Mouse (Mus musculus) heart, adult 2 months (tissue): ENCODE data around the gene Ipo9. TPM values are rescaled to one million over a fixed set of nuclear protein-coding genes. Genes with fewer than 3 reads are reported as not detected.
A peak's percentile ranks its signal among the peaks of the same experiment; 100 is the strongest.

Experiments used
- DNase-seq, 2 experiments: peaks; one replicate each; pipeline ENCODE4 v3.0.0; 2021
- H3K27ac ChIP-seq: fragments of 200-600 bp; 2 replicates; pipeline ENCODE4 v1.8.1; 2022
- H3K27me3 ChIP-seq: fragments of 200-500 bp; 2 replicates; pipeline ENCODE4 v1.6.1; 2012; ENCODE audit warnings: mild to moderate bottlenecking, low read length, inconsistent platforms, mixed read lengths; ENCODE audit not compliant: control insufficient read depth, insufficient read depth
- H3K36me3 ChIP-seq: fragments of 200-500 bp; 2 replicates; pipeline ENCODE4 v1.6.1; 2012; ENCODE audit warnings: low read length, inconsistent platforms; ENCODE audit not compliant: control insufficient read depth, insufficient read depth
- H3K4me1 ChIP-seq: fragments of 200-500 bp; 2 replicates; pipeline ENCODE4 v1.6.1; 2011; ENCODE audit warnings: low read length; ENCODE audit not compliant: control insufficient read depth, insufficient read depth
- H3K4me3 ChIP-seq: fragments of 200-600 bp; 2 replicates; pipeline ENCODE4 v1.8.1; 2022
- H3K79me2 ChIP-seq: fragments of 200-500 bp; replicated peaks from 2 replicates; pipeline ENCODE4 v1.6.1; 2012; ENCODE audit warnings: mild to moderate bottlenecking, inconsistent platforms, low read length, moderate library complexity, mixed read lengths; ENCODE audit not compliant: control insufficient read depth, insufficient read depth
- H3K9ac ChIP-seq: fragments of 200-500 bp; 2 replicates; pipeline ENCODE4 v1.6.1; 2012; ENCODE audit warnings: low read depth, mild to moderate bottlenecking, control low read depth, inconsistent platforms, low read length, mixed read lengths
- CTCF ChIP-seq: fragments of 200-600 bp; IDR thresholded peaks from 2 replicates; pipeline ENCODE4 v1.8.1; 2022; ENCODE audit warnings: antibody characterized with exemption, mild to moderate bottlenecking, moderate library complexity
- EP300 ChIP-seq: fragments of 200-500 bp; IDR thresholded peaks from 2 replicates; pipeline ENCODE4 v1.6.1; 2011; ENCODE audit warnings: low read depth, low read length, control low read depth; ENCODE audit not compliant: insufficient read depth
- POLR2A ChIP-seq: fragments of 200-500 bp; IDR thresholded peaks from 2 replicates; pipeline ENCODE4 v1.6.1; 2011; ENCODE audit warnings: mild to moderate bottlenecking, low read depth, low read length, control low read depth; ENCODE audit not compliant: insufficient read depth
- WGBS: fragments of 180-500 bp; shearing (Covaris S2); methylation state at CpG from one replicate; pipeline ENCODE4 v1.1.7; 2018; 5-methylcytosine and 5-hydroxymethylcytosine counted together
- intact Hi-C: fragments of 180-260 bp; cut with DNase I; formaldehyde crosslinking; loops from one replicate; pipeline ENCODE4 v1.15.1; 2025
- long read RNA-seq: library from polyadenylated mRNA; stranded (forward); transcript quantifications from one replicate; pipeline ENCODE4 v2.0.0, GENCODE M21; 2021
- polyA plus RNA-seq: library from polyadenylated mRNA; depleted of rRNA; stranded (reverse); fragments of >200 nt; gene quantifications from 2 replicates; pipeline ENCODE4 v1.2.3, GENCODE M21; 2012; rRNA removed
- total RNA-seq, 2 experiments: library from RNA; stranded (reverse); gene quantifications; 2 replicates each; pipeline ENCODE4 v1.2.3; 2021

The Ipo9 gene
- total RNA-seq (10 to 100 TPM; 31.9 to 35.3 TPM), polyA plus RNA-seq (40.8 and 64.6 TPM in 2 replicates)
- long read RNA-seq, full-length matches to known transcripts = 17 of 22 reads
- long read RNA-seq, partial matches to known transcripts = 3 of 22 reads
- long read RNA-seq, other reads (novel, unspliced or antisense) = 2 of 22 reads

DNA sequence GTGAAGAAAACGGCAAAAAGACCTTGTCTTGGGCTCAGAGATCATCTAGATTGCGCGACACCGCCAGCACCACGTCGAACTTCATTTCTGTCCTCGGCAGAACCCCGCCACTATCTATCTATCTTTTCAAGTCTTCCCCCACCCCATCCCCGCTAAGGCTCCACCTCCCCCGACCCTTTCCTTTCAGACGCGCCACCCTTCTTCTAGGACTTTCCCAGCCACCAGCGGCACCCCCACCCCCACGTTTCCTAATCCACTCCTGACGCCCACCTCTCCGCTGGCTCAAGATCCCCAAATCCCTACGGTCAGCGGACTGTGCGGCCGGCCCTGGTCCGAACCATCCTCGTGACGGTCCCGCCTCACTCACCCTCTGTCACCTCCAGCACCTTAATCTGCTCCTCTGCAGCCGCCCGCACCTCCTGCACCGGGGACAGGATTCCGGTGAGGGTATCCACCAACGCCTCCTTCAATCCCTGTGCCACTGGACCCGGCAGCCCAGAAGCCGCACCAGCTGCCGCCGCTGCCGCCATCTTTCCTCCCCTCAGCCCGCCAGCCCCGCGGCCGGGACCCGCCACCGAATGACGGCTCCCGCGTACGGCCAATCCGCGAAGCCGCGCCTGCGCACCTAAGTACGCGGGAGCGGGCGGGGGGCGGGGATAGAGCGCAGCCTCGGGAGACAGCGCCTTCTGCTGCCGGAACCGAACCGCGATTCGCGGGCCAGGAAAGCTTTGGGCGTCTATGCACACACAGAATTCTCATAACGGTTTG, at the start of gene Ipo9:
Gene Ipo9, minus strand, starts transcription at position 599 of the 768 bp plus-strand sequence.
- peak within 1 kb of the TSS; percentile 87 for H3K9ac ChIP-seq
- peaks cover 6% of the 10 kb centered on the region for H3K79me2 ChIP-seq
- H3K4me3 ChIP-seq = peak within 1 kb of the TSS; percentile 96
- TF ChIP-seq EP300 (0 out of 2 replicates have a peak, but pooled peaks have one; percentile 46), CTCF (peak; percentile 92), POLR2A (peak; percentile 70)
- WGBS = under 1% methylated on average over 65 of the region's 65 CpGs
- intact Hi-C loops = loop anchor here (2.0 to 5.0 kb wide), 2 partner anchors 15 to 48 kb away; no protein-coding TSS in a partner anchor
- peaks cover 5% of the 10 kb centered on the region for H3K4me1 ChIP-seq
- H3K36me3 ChIP-seq = peaks cover 9% of the 10 kb centered on the region
- H3K27ac ChIP-seq = peak within 1 kb of the TSS; percentile 85
- peak; percentile 94 to 95 for DNase-seq
- H3K27me3 ChIP-seq = no peaks in the 10 kb centered on the region

DNA sequence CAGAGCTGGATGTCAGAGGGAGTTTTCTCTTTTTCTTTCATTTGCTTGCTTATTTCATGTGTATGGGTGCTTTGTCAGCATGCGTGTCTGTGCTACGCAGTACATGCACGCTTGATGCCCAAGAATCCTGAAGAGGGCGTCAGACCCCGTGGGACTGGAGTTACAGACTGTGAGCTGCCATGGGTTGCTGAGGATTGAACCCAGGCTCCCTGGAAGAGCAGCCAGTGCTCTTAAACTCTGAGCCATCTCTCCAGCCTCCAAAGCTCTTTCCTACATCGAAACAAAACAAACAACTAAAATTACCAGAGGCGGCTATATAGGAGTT, 45.2 kb upstream of the Ipo9 start:
- intact Hi-C loops = loop anchor here (2.0 kb wide), 1 partner anchor 15 kb away; no protein-coding TSS in a partner anchor
- no peak overlapping the region for H3K9ac ChIP-seq
- TF ChIP-seq POLR2A (no peak), EP300 (no peak), CTCF (no peak)

DNA sequence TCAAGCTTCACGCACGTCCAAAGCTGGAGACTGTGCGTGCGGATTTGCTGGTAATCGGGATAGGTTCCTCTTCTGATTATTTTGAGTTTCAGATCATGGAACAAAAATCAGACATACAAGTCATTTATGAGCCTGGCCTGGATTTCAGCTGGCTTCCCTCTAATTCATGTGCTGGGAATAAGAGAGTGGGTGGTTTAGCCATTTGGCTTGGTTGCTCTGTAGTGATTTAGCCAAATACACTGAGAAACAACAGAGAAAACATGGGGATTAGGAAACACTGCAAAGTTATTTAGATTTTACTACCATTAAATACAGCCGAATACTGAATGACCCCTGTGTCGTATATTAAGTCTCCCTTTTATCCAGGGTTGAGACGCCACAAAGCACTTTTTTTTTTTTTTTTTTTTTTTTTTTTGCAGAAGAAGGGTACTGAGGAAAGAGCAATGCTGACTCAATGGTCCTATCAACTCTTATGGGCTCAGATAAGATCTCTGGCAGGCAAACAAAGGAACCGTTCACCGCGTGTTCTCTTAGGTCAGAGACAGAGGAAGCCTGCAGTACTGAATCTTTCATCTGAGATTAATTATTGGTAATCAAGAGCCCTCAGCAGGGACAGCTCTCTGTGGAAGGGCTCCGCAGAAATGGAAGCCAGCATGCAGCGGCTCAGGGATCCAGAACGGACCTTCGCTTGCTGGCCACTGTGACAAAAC, 44.7 kb upstream of the Ipo9 start:
- no peak for TF ChIP-seq EP300
- no peak for TF ChIP-seq POLR2A
- no peak for TF ChIP-seq CTCF
- Histone ChIP-seq H3K79me2 (no peaks in the 10 kb centered on the region), H3K4me3 (no peak overlapping the region), H3K36me3 (no peaks in the 10 kb centered on the region), H3K27me3 (no peaks in the 10 kb centered on the region), H3K4me1 (no peaks in the 10 kb centered on the region), H3K27ac (peak overlapping the region; percentile 54), H3K9ac (no peak overlapping the region)
- 81% methylated on average over 15 of the region's 15 CpGs for WGBS
- intact Hi-C loops = loop anchor here (2.0 kb wide), 1 partner anchor 16 kb away; no protein-coding TSS in a partner anchor
- DNase-seq = no peak

More for the DNA sequence above, 45.2 kb upstream of the Ipo9 start:
- H3K4me3 ChIP-seq = no peak overlapping the region
- peak overlapping the region; percentile 5; the same call in 1 of the 2 replicates for H3K27ac ChIP-seq
- WGBS = 92% methylated on average over 7 of the region's 7 CpGs
- no peaks in the 10 kb centered on the region for H3K4me1 ChIP-seq
- DNase-seq = no peak
- no peaks in the 10 kb centered on the region for H3K36me3 ChIP-seq
- no peaks in the 10 kb centered on the region for H3K27me3 ChIP-seq
- no peaks in the 10 kb centered on the region for H3K79me2 ChIP-seq

- intact Hi-C loops = no loop called here
- H3K4me1 ChIP-seq = no peaks in the 10 kb centered on the region
- no peak overlapping the region for H3K9ac ChIP-seq
- DNase-seq = no peak
- H3K79me2 ChIP-seq = no peaks in the 10 kb centered on the region
- H3K36me3 ChIP-seq = no peaks in the 10 kb centered on the region
- H3K27ac ChIP-seq = no peak overlapping the region
- TF ChIP-seq CTCF (no peak), EP300 (no peak), POLR2A (no peak)
- 86% methylated on average over 5 of the region's 5 CpGs for WGBS
- no peak overlapping the region for H3K4me3 ChIP-seq
- H3K27me3 ChIP-seq = no peaks in the 10 kb centered on the region
These were observed 42.2 kb upstream of the Ipo9 start for GRCm38 (mm10) chr1:135472536-135472935.

DNA sequence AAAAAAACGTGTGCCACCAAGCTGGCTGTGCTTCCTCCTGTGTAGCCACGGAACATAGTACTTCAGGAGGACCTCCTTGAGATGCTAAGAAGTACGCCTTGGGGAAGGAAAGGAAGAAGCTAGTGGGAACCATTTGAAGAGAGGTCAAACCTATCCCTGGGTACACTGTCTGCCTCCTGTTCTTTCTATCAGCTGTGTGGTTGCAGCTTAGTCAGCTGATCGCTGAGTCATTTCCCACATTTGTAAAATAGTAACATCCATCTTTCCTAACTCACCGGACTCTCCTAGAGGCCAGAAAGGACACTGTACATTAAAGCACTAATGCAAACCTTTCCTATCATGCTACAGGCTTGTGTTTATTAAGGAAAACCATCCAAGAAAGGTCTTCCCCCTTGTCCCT, 41.4 kb upstream of the Ipo9 start:
- WGBS = 65% methylated on average over 5 of the region's 5 CpGs

More for the DNA sequence above, 41.4 kb upstream of the Ipo9 start:
- Histone ChIP-seq H3K79me2 (no peaks in the 10 kb centered on the region), H3K9ac (no peak overlapping the region), H3K4me3 (no peak overlapping the region), H3K4me1 (no peaks in the 10 kb centered on the region; the same call in 1 of the 2 replicates), H3K36me3 (no peaks in the 10 kb centered on the region), H3K27ac (no peak overlapping the region), H3K27me3 (no peaks in the 10 kb centered on the region)
- no peak for DNase-seq
- intact Hi-C loops = no loop called here
- TF ChIP-seq POLR2A (no peak), CTCF (no peak), EP300 (no peak)
